Mouse (Mus musculus): ENCODE measurements at regions not wholly inside any gene's neighbourhood (a gene's known extent, or its start where the extent isn't known, plus 50 kb on each side); places are given as distances from the start of the nearest gene placed in this dataset.

- no peak for DNase-seq
These were observed 1399.1 kb upstream of the Lrrc6 start for GRCm38 (mm10) chr15:67899772-67900171.

GRCm38 (mm10) chr15:67898959-67899403 is 1398.3 kb upstream of the Lrrc6 start:
- peak; percentile 70 for DNase-seq

GRCm38 (mm10) chr15:67892066-67892465 is 1391.4 kb upstream of the Lrrc6 start:
- no peak for DNase-seq

GRCm38 (mm10) chr15:67890612-67891304 is 1390.0 kb upstream of the Lrrc6 start:
- no peak for DNase-seq

GRCm38 (mm10) chr15:67888548-67888947 is 1387.8 kb upstream of the Lrrc6 start:
- DNase-seq = no peak

- no peak for DNase-seq
These were observed 1354.6 kb upstream of the Lrrc6 start for GRCm38 (mm10) chr15:67855291-67855690.

GRCm38 (mm10) chr15:67850118-67850517 is 1349.4 kb upstream of the Lrrc6 start:
- DNase-seq = no peak

GRCm38 (mm10) chr15:67845707-67846106 is 1345.0 kb upstream of the Lrrc6 start:
- DNase-seq = no peak

GRCm38 (mm10) chr15:67840671-67841070 is 1340.0 kb upstream of the Lrrc6 start:
- no peak for DNase-seq

GRCm38 (mm10) chr15:67825796-67826484 is 1325.2 kb upstream of the Lrrc6 start:
- no peak for DNase-seq

GRCm38 (mm10) chr15:67823226-67823625 is 1322.5 kb upstream of the Lrrc6 start:
- no peak for DNase-seq

GRCm38 (mm10) chr15:67799871-67800270 is 1299.2 kb upstream of the Lrrc6 start:
- DNase-seq = no peak

- DNase-seq = no peak
These were observed 1294.9 kb upstream of the Lrrc6 start for GRCm38 (mm10) chr15:67795578-67795977.

- DNase-seq = no peak
These were observed 1292.1 kb upstream of the Lrrc6 start for GRCm38 (mm10) chr15:67792822-67793221.

- DNase-seq = no peak
These were observed 1287.9 kb upstream of the Lrrc6 start for GRCm38 (mm10) chr15:67788587-67788986.

- DNase-seq = no peak
These were observed 1284.9 kb upstream of the Lrrc6 start for GRCm38 (mm10) chr15:67785583-67785982.

GRCm38 (mm10) chr15:67783754-67784153 is 1283.0 kb upstream of the Lrrc6 start:
- no peak for DNase-seq

- no peak for DNase-seq
These were observed 1281.8 kb upstream of the Lrrc6 start for GRCm38 (mm10) chr15:67782505-67782904.

GRCm38 (mm10) chr15:67780856-67781255 is 1280.1 kb upstream of the Lrrc6 start:
- DNase-seq = no peak

GRCm38 (mm10) chr15:67767624-67768023 is 1266.9 kb upstream of the Lrrc6 start:
- no peak for DNase-seq

GRCm38 (mm10) chr15:67759221-67759620 is 1258.5 kb upstream of the Lrrc6 start:
- DNase-seq = no peak

- no peak for DNase-seq
These were observed 1249.9 kb upstream of the Lrrc6 start for GRCm38 (mm10) chr15:67750582-67750981.

- no peak for DNase-seq
These were observed 1242.6 kb upstream of the Lrrc6 start for GRCm38 (mm10) chr15:67743332-67743731.

GRCm38 (mm10) chr15:67732988-67733387 is 1232.3 kb upstream of the Lrrc6 start:
- no peak for DNase-seq

- DNase-seq = no peak
These were observed 1228.8 kb upstream of the Lrrc6 start for GRCm38 (mm10) chr15:67729492-67729891.

Data from kidney, adult 18-20 months (tissue).